Mouse (Mus musculus) embryonic fibroblast, embryonic 13.5 days (primary cell): ENCODE data around the gene Ankrd44.

ENCODE experiments used
- CTCF ChIP-seq: IDR thresholded peaks from 2 replicates; pipeline ENCODE4 v1.5.1; 2011; ENCODE audit warnings: mild to moderate bottlenecking, control low read depth, low read length, moderate library complexity, borderline replicate concordance; ENCODE audit not compliant: insufficient read depth
- POLR2A ChIP-seq: IDR thresholded peaks from 2 replicates; pipeline ENCODE4 v1.6.1; 2011; ENCODE audit warnings: low read depth, mild to moderate bottlenecking, control low read depth, low read length, moderate library complexity

DNA sequence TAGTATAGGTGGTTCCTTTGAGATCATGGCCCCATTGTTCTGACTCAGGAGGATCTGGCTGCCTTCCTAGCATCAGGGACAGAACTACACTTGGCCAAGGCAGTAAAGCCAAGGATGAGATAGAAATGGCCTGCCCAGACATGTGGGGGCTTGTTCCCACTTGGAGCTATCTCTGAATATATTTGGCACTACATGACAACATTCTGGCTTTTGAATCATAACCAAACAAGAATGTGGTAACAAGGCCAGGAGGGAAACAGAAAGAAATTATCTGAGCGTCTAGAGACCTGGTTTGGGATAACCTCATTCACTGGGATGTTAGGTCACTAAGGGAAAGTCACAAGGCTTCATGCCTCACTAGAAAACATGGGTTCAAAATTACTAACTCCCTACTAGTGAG lies 81.8 kb downstream of the Ankrd44 start:
- TF ChIP-seq POLR2A (no peak), CTCF (no peak)
